Mouse (Mus musculus) left cerebral cortex, adult 2 months (tissue): ENCODE measurements around the gene Ttll13. TPM values are rescaled to one million over a fixed set of nuclear protein-coding genes. Genes with fewer than 3 reads are reported as not detected.

ENCODE experiments used
- DNase-seq, 2 experiments: peaks; one replicate each; pipeline ENCODE4 v3.0.0; 2021 to 2022; ENCODE audit warnings: low spot score in 2 of 2, mixed read lengths in 1 of 2; ENCODE audit errors: extremely low spot score in 1 of 2
- H3K27ac ChIP-seq: fragments of 200-600 bp; 2 replicates; pipeline ENCODE4 v1.8.1; 2022
- H3K4me3 ChIP-seq: fragments of 200-600 bp; 2 replicates; pipeline ENCODE4 v1.8.1; 2022
- CTCF ChIP-seq: fragments of 200-600 bp; IDR thresholded peaks from 2 replicates; pipeline ENCODE4 v1.8.1; 2022; ENCODE audit warnings: antibody characterized with exemption, mild to moderate bottlenecking, moderate library complexity
- intact Hi-C: fragments of 180-260 bp; cut with DNase I; formaldehyde crosslinking; loops from one replicate; pipeline ENCODE4 v1.15.1; 2025
- total RNA-seq, 2 experiments: library from RNA; stranded (reverse); gene quantifications; 2 replicates each; pipeline ENCODE4 v1.2.3; 2021

Gene Ttll13
- total RNA-seq, 2 experiments from 2014 or later, result 2.0 to 2.8 TPM

DNA sequence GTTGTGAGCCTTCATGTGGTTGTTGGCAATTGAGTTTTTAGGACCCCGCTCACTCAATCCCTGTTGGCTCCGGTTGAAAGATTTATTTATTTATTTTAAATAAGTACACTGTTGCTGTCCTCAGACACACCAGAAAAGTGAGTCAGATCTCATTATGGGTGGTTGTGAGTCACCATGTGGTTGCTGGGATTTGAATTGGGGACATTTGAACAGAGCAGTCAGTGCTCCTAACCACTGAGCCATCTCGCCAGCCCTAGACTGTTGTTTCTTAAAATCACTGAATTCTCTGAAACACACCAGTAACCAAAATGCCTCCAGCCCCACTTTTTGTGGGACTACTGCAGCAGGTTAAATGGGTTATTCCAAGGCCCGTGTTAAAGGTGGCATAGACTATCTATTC lies 52.6 kb downstream of the Ttll13 start:
- DNase-seq, result no peak
- intact Hi-C loops, result no loop called here
- Histone ChIP-seq H3K27ac (no peak overlapping the region), H3K4me3 (no peak overlapping the region)
- no peak for TF ChIP-seq CTCF

DNA sequence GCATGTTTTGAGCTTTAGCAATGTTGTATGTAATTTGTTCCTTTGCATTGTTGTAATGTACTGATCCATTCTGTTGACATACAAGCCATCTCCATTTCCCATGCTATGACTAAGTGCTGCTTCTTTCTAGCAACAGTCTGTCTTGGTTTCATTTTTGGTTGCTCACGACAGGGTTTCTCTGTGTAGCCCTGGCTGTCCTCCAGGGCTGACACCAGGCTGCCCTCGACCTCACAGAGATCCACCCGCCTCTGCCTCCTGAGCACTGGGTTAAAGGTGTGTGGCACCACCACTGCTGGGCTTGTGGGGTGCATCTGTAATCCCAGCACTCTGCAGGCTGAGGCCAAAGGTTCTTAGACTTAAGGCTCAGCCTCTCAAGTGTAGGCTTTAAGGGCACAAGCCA lies 53.4 kb downstream of the Ttll13 start:
- no peak overlapping the region for H3K4me3 ChIP-seq
- intact Hi-C loops, result no loop called here
- DNase-seq, result no peak
- H3K27ac ChIP-seq, result no peak overlapping the region
- no peak for TF ChIP-seq CTCF

DNA sequence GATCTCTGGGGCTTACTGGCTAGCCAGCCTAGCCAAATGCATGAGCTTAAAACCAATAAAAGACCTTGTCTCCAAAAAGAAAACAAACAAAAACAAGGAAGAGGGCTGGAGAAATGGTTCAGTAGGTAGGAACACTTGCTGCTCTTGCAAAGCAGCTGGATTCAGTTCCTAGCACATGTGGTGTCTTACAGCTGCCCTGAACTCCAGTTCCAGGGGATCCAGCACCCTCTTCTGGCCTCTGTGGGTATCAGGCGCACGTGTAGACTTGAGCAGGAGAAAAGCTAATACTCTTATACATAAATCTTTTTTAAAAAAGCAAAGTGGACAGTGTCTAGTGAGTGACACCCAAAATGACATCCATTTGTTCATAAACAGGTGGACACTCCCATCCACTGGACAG lies 55.3 kb downstream of the Ttll13 start:
- intact Hi-C loops, result no loop called here
- H3K4me3 ChIP-seq, result no peak overlapping the region
- no peak for TF ChIP-seq CTCF
- no peak for DNase-seq
- H3K27ac ChIP-seq, result no peak overlapping the region

DNA sequence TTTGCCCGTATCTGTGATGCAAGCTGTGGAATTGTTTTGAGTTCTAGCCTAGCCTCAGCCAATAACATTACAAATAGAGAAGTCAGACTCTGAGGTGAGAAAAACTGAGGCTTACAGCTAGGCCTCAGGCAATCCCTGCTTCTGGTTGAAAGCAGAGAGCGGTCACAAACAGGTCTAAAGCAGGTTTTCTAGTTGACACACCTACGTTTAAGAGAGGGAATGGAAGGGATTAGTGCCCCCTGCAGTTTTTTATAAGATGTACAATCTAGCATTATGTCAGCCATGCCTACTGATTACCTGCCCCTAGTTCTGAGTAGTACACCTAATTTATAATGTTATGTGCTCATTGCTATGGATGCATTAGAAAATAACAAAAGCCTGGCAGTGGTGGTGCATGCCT lies 61.6 kb downstream of the Ttll13 start:
- Histone ChIP-seq H3K4me3 (no peak overlapping the region), H3K27ac (no peak overlapping the region)
- intact Hi-C loops, result no loop called here
- no peak for DNase-seq
- TF ChIP-seq CTCF, result no peak; the same call in 1 of the 2 replicates

Other genes starting within 250 kb of the Ttll13 start
- 10 to 100 TPM; 18.9 to 21.7 TPM for gene Zfp710, start 221.6 kb upstream of the Ttll13 start, total RNA-seq
- gene Idh2, start 131.0 kb upstream of the Ttll13 start, total RNA-seq, result 10 to 100 TPM; 53.9 to 67.1 TPM
- gene Sema4b, start 59.5 kb upstream of the Ttll13 start, total RNA-seq, result 10 to 100 TPM; 19.4 to 20.6 TPM
- 10 to 100 TPM; 21.7 to 22.4 TPM for gene Cib1, start 13.6 kb upstream of the Ttll13 start, total RNA-seq
- 1 to 10 TPM; 6.1 to 7.5 TPM for gene Gdpgp1, start 13.5 kb upstream of the Ttll13 start, total RNA-seq
- gene Ngrn, start 14.8 kb downstream of the Ttll13 start, total RNA-seq, result 10 to 100 TPM; 40.8 to 45.3 TPM
- gene Vps33b, start 23.3 kb downstream of the Ttll13 start, total RNA-seq, result 10 to 100 TPM; 21.5 to 23.2 TPM
- gene Prc1, start 48.1 kb downstream of the Ttll13 start, total RNA-seq, result under 1 TPM; 0.77 to 0.97 TPM
- gene Rccd1, start 78.1 kb downstream of the Ttll13 start, total RNA-seq, result 10 to 100 TPM; 14.9 to 15.2 TPM
- gene Unc45a, start 94.6 kb downstream of the Ttll13 start, total RNA-seq, result 10 to 100 TPM; 37.7 to 43.7 TPM
- 10 to 100 TPM; 46.4 to 56.4 TPM for gene Hddc3, start 96.7 kb downstream of the Ttll13 start, total RNA-seq
- gene Man2a2, start 125.0 kb downstream of the Ttll13 start, total RNA-seq, result 100 to 1,000 TPM; 152 to 157 TPM
- gene Fes, start 141.6 kb downstream of the Ttll13 start, total RNA-seq, result 1 to 10 TPM; 5.3 to 6.8 TPM
- gene Furin, start 159.1 kb downstream of the Ttll13 start, total RNA-seq, result 10 to 100 TPM; 38.0 to 40.7 TPM